Mouse (Mus musculus) cerebellum, postnatal 14 days (tissue): ENCODE measurements at regions not wholly inside any gene's neighbourhood (a gene's known extent, or its start where the extent isn't known, plus 50 kb on each side); places are given as distances from the start of the nearest gene placed in this dataset.

Experiments
- DNase-seq, 2 experiments: peaks; one replicate each; pipeline ENCODE4 v3.0.0; 2021; ENCODE audit warnings: mixed read lengths in 2 of 2

DNA sequence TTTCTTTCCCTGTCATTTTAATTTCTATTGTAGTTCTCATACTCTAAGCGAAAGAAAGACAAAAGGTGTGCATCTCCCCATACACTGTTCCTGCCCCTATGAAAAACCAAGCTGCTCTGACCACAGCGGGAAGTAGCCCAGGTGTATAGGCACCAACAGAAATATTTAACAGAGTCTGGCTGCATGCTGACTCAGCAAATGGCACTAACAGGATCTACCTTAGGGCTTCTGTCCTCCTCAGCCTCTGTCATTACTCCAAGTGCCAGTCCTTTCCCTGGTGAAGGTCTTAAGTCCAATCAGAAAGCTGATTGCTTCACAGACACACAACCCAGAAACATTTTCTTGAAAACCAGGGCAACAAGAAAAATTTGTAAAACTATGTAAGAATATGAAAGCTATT, 72.5 kb downstream of the Gm9008 start:
- no peak for DNase-seq

DNA sequence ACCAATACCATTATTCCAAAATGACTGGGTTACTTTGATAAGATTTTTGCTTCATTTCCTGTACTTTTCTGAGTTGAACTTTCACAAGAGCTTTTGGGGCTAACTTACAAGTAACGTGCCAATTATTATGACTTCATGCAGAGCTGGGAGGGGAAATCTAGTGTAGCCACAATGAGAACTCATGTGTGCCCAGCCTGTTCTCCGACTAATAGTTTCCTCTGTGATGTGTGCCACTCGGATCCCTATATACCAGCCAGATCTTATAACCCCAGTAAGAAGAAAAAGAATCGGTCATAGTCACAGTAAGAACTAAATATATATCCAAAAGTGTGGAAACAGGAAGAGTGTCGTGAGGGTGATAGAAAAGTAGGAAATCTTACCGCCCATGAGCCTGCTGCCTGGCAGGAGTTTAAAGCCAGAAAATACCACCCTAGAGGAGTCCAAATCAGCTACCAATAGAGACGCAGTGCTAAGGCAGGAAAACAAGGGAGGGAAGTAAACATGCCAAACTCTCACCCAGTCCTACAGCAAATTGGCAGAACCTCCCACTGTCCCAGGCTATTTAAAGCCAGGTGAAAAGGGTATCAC, 110.0 kb downstream of the Gm9008 start:
- DNase-seq: peak in 1 of 2 experiments; percentile 6

DNA sequence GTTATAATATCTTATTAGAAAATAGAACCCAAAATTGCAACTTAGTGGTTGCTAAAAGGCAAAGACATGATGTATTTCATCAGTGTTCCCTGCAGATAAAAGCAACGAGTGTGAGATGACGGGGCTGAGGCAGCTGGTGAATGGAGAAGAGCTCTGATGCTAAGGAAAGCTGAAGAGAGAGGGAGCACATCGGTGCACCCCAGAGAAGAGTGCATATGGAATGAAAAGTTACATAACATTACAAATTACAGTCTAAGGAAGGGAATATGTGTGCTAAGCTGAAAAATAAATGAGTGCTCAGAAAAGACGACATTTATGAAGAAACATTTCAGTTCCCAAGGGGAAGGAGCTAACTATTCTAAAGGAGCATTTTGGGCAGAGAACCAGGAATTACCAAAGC, 115.3 kb downstream of the Gm9008 start:
- DNase-seq: no peak

GRCm38 (mm10) chr6:76378674-76379073, 118.9 kb downstream of the Gm9008 start:
- no peak for DNase-seq

GRCm38 (mm10) chr6:76352141-76352540, 145.4 kb downstream of the Gm9008 start:
- DNase-seq: no peak

GRCm38 (mm10) chr6:76348445-76348844, 149.1 kb downstream of the Gm9008 start:
- DNase-seq: no peak

DNA sequence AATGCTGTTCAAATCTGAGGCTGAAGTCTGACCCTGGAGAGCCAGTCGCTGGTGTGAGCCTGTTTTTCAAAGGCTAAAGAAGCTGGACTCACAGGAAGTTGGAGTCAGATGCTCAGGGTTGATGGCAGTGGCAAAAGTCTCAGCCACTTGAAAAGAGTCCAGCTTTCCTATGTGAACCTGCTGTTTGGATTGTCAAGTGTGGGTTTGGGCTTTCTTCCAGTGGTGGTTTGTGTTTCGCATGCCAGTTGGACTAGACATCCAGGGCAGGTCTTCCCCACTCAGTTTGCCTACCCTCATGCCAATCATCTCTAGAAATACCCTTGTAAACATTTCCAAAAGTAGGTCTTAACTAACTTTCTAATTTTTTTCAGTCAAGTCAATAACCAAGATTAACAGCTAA, 167.4 kb downstream of the Gm9008 start:
- DNase-seq: peak; percentile 16 to 41
